Mouse (Mus musculus) CH12.LX (cell line): ENCODE measurements around the gene Tsr1. TPM values are rescaled to one million over a fixed set of nuclear protein-coding genes. Genes with fewer than 3 reads are reported as not detected.

ENCODE experiments used
- DNase-seq: peaks from one replicate; pipeline ENCODE4 v3.0.0-alpha.2; 2013; ENCODE audit errors: extremely low read depth
- H3K27ac ChIP-seq: 2 replicates; pipeline ENCODE4 v1.5.1; 2012; ENCODE audit warnings: low read depth, mild to moderate bottlenecking, control low read depth, moderate library complexity; ENCODE audit not compliant: insufficient read depth
- H3K27me3 ChIP-seq: replicated peaks from 2 replicates; pipeline ENCODE3; 2012; ENCODE audit warnings: inconsistent platforms
- H3K36me3 ChIP-seq, 2 experiments: replicated peaks in 1 of 2; 2 replicates each; pipeline versions ENCODE3 to v1.6.1; 2012; ENCODE audit warnings: inconsistent platforms in 1 of 2, low read length in 1 of 2, mild to moderate bottlenecking in 1 of 2, mixed read lengths in 1 of 2, moderate library complexity in 1 of 2; ENCODE audit not compliant: control insufficient read depth in 1 of 2, insufficient read depth in 1 of 2
- H3K4me1 ChIP-seq, 2 experiments: 2 replicates each; pipeline ENCODE4 v1.6.1; 2012; ENCODE audit warnings: inconsistent platforms in 1 of 2, moderate library complexity in 1 of 2; ENCODE audit not compliant: insufficient read depth in 2 of 2, control insufficient read depth in 1 of 2
- H3K4me2 ChIP-seq: 2 replicates; pipeline ENCODE4 v1.6.1; 2012; ENCODE audit warnings: low read depth, mild to moderate bottlenecking, control low read depth; ENCODE audit not compliant: poor library complexity, insufficient read depth, severe bottlenecking
- H3K4me3 ChIP-seq, 3 experiments: fragments of 150-350 bp in 1 of 3; sonication (generic) in 1 of 3; replicated peaks in 1 of 3; 2 replicates each; pipeline versions ENCODE3 to v1.5.1; 2011 to 2012; ENCODE audit warnings: low read depth in 2 of 3, low read length in 2 of 3, mild to moderate bottlenecking in 2 of 3, moderate library complexity in 2 of 3, control low read depth in 1 of 3, improper control_type of control experiment in 1 of 3, inconsistent platforms in 1 of 3, mixed read lengths in 1 of 3; ENCODE audit not compliant: poor library complexity in 1 of 3
- H3K79me2 ChIP-seq: replicated peaks from 2 replicates; pipeline ENCODE4 v1.6.1; 2012; ENCODE audit warnings: mild to moderate bottlenecking, moderate library complexity; ENCODE audit not compliant: control insufficient read depth, poor library complexity, insufficient read depth, severe bottlenecking; ENCODE audit errors: extremely low read depth
- H3K9ac ChIP-seq: 2 replicates; pipeline ENCODE4 v1.6.1; 2012; ENCODE audit warnings: low read depth, mild to moderate bottlenecking, control low read depth, moderate library complexity; ENCODE audit not compliant: insufficient read depth
- H3K9me3 ChIP-seq: replicated peaks from 2 replicates; pipeline ENCODE3; 2012; ENCODE audit warnings: low read length, inconsistent platforms, mixed read lengths
- GABPA ChIP-seq: IDR thresholded peaks from 2 replicates; pipeline ENCODE4 v1.6.1; 2012; ENCODE audit warnings: low read depth, low read length, improper control_type of control experiment, inconsistent platforms; ENCODE audit not compliant: insufficient replicate concordance
- MAFK ChIP-seq: IDR thresholded peaks from 2 replicates; pipeline ENCODE4 v1.6.1; 2011; ENCODE audit warnings: low read length, improper control_type of control experiment; ENCODE audit not compliant: insufficient replicate concordance
- dilution Hi-C: fragments of 300-500 bp; cut with MboI; formaldehyde crosslinking; loops from 2 replicates; pipeline ENCODE4 v1.14.3; 2020; ENCODE audit warnings: low sequenced_read_pairs; ENCODE audit not compliant: extremely low pct_unique_long_range_greater_than_20kb, extremely low pct_ligation_motif_present
- in situ Hi-C: fragments of 300-500 bp; cut with MboI; formaldehyde crosslinking; loops from 3 replicates; pipeline ENCODE4 v1.14.3; 2019; ENCODE audit warnings: low sequenced_read_pairs, low pct_ligation_motif_present, low pct_unique_long_range_greater_than_20kb, mixed read lengths
- polyA plus RNA-seq: library from polyadenylated mRNA; unstranded; fragments of >175 nt; gene quantifications from 2 replicates; pipeline ENCODE4 v1.2.1, GENCODE M21; 2012; ENCODE audit warnings: low read depth; ENCODE audit not compliant: insufficient read length
- total RNA-seq, 2 experiments: library from RNA; depleted of rRNA; stranded (reverse); fragments of 300-350 nt in 1 of 2; fragments of >200 nt in 1 of 2; gene quantifications; 2 replicates each; pipeline ENCODE4 v1.2.3; 2012 to 2014

The Tsr1 gene
- total and polyA plus RNA-seq, 3 experiments, result 85.2 to 149 (median 101) TPM

DNA sequence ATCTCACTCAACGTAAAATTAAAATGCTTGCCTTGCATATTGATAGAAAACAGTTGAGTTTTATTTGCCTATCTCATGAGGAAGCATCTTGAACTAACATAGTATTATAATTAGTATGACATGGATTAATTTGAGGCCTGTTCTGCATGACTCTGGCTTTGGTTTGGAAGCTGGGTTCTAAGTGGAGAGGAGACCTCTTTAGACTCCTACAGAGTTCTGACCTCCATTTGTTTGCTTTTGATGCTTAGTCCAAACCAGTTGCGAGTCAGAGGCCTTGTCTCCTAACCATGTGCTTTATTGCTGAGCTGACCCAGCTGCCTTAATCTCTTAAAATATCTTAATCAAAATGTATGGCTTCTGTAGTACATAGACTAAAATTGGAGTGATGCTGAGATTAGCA is 59.7 kb downstream of the Tsr1 start:
- Histone ChIP-seq H3K9ac (no peak overlapping the region), H3K27me3 (no peaks in the 10 kb centered on the region), H3K27ac (no peak overlapping the region), H3K36me3 (peaks cover 5 to 43% of the 10 kb centered on the region in 2 experiments), H3K4me3 (no peak overlapping the region), H3K4me2 (no peak overlapping the region), H3K9me3 (no peaks in the 10 kb centered on the region), H3K79me2 (no peaks in the 10 kb centered on the region; the same call in 1 of the 2 replicates), H3K4me1 (peaks cover 4 to 26% of the 10 kb centered on the region in 2 experiments)
- no peak for DNase-seq
- in situ Hi-C loops, result no loop called here
- dilution Hi-C loops, result no loop called here
- 0 out of 2 replicates have a peak, but pooled peaks have one; percentile 26 for TF ChIP-seq MAFK
- TF ChIP-seq GABPA, result no peak

Other genes with a start within 250 kb of the Tsr1 start
- 86.4 and 120 TPM in 2 replicates for gene Cluh, start 248.6 kb upstream of the Tsr1 start, total RNA-seq (2012; rRNA removed)
- gene Cluh, start 248.6 kb upstream of the Tsr1 start, total RNA-seq (2014; rRNA removed), result 63.1 and 74.9 TPM in 2 replicates
- 143 and 151 TPM in 2 replicates for gene Cluh, start 248.6 kb upstream of the Tsr1 start, polyA plus RNA-seq
- 53.9 and 54.5 TPM in 2 replicates for gene Pafah1b1, start 173.4 kb upstream of the Tsr1 start, total RNA-seq (2012; rRNA removed)
- gene Pafah1b1, start 173.4 kb upstream of the Tsr1 start, total RNA-seq (2014; rRNA removed), result 107 and 143 TPM in 2 replicates
- gene Pafah1b1, start 173.4 kb upstream of the Tsr1 start, polyA plus RNA-seq, result 136 and 140 TPM in 2 replicates
- gene Mettl16, start 127.2 kb upstream of the Tsr1 start, total RNA-seq (2012; rRNA removed), result 79.3 and 100 TPM in 2 replicates
- gene Mettl16, start 127.2 kb upstream of the Tsr1 start, total RNA-seq (2014; rRNA removed), result 80.0 and 90.7 TPM in 2 replicates
- 111 and 119 TPM in 2 replicates for gene Mettl16, start 127.2 kb upstream of the Tsr1 start, polyA plus RNA-seq
- gene Mnt, start 67.2 kb upstream of the Tsr1 start, total RNA-seq (2012; rRNA removed), result 3.6 and 4.7 TPM in 2 replicates
- gene Mnt, start 67.2 kb upstream of the Tsr1 start, total RNA-seq (2014; rRNA removed), result 1.4 and 1.6 TPM in 2 replicates
- gene Mnt, start 67.2 kb upstream of the Tsr1 start, polyA plus RNA-seq, result 29.0 and 30.6 TPM in 2 replicates
- gene Sgsm2, start 1.0 kb upstream of the Tsr1 start, total RNA-seq (2012; rRNA removed), result 2.4 and 3.8 TPM in 2 replicates
- 0.75 and 0.93 TPM in 2 replicates for gene Sgsm2, start 1.0 kb upstream of the Tsr1 start, total RNA-seq (2014; rRNA removed)
- gene Sgsm2, start 1.0 kb upstream of the Tsr1 start, polyA plus RNA-seq, result 3.1 and 3.8 TPM in 2 replicates
- gene Smg6, start 27.8 kb downstream of the Tsr1 start, total RNA-seq (2012; rRNA removed), result 12.0 and 12.1 TPM in 2 replicates
- gene Smg6, start 27.8 kb downstream of the Tsr1 start, total RNA-seq (2014; rRNA removed), result 8.0 and 9.0 TPM in 2 replicates
- gene Smg6, start 27.8 kb downstream of the Tsr1 start, polyA plus RNA-seq, result 14.8 and 18.5 TPM in 2 replicates
- gene Srr, start 27.9 kb downstream of the Tsr1 start, total RNA-seq (2012; rRNA removed), result 4.0 and 5.9 TPM in 2 replicates
- 5.7 and 6.7 TPM in 2 replicates for gene Srr, start 27.9 kb downstream of the Tsr1 start, total RNA-seq (2014; rRNA removed)
- 5.7 and 7.6 TPM in 2 replicates for gene Srr, start 27.9 kb downstream of the Tsr1 start, polyA plus RNA-seq